Mouse (Mus musculus) adipocyte (in vitro differentiated cells): ENCODE results near the gene Cfap77.

ENCODE experiments used
- DNase-seq: peaks from one replicate; pipeline ENCODE4 v3.0.0-alpha.2; 2016; ENCODE audit warnings: low spot score

Cfap77 gene

DNA sequence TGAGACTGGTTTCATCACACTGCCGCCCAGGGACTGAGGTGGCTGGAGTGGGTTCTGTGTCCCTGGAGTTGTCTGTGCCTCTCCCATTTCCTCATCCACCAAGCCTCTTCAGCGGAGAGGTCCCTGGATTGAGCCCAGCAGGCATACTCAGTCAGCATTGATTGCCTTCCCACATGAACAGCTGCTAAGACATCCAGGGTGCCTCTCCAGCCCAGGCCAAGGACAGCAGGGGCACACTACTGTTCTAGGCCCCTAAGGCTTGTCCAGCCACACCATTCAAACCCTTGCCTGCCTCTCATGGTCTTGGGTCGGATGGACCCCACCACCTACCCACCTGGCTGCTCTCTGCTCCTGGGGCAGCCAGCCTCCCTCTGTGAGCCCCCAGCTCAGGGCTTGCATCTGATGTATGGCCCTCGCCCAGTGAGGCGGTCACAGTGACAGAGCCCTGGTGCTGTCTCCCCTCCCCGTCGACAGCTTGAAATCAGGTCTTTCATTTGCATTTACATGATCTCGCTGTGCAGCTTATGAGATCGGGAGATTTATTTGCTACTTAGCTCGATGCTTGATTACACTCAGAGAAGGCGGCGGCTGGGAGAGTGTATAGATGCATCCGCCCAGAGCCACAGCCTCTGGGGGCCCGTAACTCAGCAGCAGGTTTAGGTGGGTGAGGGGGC is 57.6 kb downstream of the Cfap77 start:
- DNase-seq = no peak

DNA sequence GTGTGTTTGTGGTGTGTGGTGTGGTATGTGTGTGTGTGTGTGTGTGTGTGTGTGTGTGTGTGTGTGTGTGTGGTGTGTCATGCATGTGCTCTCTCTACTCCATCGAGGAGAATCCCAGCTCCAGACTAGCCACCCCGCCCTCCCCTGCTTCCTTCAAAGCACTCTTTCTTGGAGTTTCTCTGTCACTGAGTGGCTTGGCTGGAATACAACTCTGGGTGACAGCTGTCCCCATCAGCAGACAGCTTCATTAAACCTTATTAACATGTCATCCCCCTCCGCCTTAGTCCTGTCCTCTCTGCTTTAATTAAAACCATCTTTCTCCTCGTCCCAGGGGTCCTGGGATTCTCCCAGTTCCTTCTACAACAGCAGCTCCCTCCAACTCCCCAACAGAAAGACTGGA is 59.4 kb downstream of the Cfap77 start:
- DNase-seq = no peak

- DNase-seq = no peak
Measured at GRCm38 (mm10) chr2:28994014-28994413, 60.9 kb downstream of the Cfap77 start.

DNA sequence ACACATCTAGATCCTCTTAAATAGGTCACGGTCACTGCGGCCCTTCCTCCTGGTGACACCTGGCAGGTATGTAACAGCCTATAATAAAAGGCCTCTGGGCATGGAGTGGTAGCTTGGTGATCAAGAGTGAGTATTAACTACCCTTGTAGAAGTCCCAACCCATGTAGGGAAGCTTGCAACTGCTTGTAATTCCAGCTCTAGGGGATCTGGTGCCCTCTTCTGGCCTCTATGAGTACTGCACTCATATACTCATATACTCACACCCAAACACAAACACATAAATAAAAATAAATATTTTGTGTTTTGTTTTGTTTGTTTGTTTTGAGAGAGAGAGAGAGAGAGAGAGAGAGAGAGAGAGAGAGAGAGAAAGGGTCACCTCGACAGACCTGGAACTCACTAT is 66.1 kb downstream of the Cfap77 start:
- no peak for DNase-seq

DNA sequence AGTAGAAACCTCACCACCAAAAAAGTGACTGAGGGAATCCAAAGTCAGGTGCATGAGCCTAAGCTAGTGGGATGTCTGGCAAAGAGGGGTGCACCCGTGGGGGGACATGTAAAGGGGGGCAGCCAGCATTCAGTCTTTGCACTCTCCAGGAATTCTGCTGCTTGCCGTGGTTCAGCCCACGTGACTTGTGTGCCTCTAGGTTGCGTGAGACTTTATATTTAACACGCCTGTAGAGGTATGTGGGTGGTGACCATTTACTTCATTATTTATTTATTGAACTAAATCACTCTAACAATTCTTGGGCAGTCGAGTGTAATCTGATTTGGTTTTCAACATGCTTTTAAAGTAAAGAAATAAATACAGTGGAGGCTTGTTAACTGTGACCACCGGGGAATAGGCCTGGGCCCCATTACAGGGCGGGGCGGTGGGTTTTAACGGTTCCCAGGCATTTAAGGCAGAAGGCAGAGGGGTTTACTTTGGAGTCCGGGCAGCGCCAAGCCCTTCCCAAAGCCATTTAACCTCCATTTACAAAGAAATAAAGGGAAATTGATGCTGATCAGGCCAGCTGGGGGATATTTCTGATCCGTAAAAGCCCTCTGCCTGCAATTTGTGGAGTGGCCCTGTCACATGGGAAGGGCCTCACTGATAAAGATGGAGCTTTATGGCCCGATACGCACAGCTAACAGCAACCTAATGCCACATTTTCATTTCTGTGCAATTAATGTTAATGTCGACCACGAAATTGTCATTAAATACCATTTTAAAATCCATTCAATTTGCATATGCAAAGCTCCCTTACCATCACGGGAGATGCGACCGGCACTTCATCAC is 74.6 kb downstream of the Cfap77 start:
- DNase-seq = no peak

GRCm38 (mm10) chr2:28978461-28978860 is 76.4 kb downstream of the Cfap77 start:
- DNase-seq = no peak

DNA sequence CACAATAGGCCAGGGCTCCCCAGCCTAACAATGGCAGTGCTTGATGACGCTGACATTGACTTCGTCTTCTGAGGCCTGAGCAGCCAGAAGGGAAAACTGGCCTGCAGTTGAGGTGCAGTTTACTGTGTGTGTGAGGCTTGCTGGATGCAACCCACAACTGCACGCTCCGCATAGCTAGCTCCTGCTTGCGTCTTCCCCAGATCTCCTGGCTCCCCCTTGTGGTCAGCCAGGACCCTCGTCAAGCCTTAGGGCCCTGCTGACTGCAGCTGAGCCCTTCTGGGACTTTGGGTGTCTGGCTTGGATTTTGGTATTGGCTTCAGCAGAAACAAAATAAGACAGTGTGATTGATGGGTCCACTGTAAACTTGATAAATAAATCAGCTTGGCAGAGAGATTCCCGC is 78.2 kb downstream of the Cfap77 start:
- DNase-seq = peak; percentile 64

DNA sequence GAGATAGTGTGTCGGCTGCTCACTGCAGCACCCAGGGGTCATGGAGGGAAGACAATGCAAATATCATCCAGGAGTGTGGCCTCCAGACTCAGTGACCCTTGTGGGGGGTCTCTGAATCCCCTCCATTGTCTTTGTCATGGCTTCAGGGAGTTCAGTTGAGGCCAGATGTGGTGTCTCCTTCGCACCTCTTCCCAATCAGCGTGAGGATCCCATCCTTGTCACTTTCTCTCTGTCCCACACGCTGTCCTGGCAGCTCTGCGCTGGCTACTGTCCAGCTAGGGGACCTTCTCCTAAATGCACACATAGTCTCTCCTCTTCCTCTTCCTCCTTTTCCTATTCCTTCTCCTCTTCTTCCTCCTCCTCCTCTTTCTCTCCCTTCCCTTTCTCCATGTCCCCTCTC is 79.3 kb downstream of the Cfap77 start:
- no peak for DNase-seq

- DNase-seq = no peak
Measured at GRCm38 (mm10) chr2:28974520-28974919, 80.3 kb downstream of the Cfap77 start.

GRCm38 (mm10) chr2:28973832-28974450 is 80.9 kb downstream of the Cfap77 start:
- DNase-seq = no peak

- no peak for DNase-seq
Measured at GRCm38 (mm10) chr2:28970424-28970823, 84.4 kb downstream of the Cfap77 start.

DNA sequence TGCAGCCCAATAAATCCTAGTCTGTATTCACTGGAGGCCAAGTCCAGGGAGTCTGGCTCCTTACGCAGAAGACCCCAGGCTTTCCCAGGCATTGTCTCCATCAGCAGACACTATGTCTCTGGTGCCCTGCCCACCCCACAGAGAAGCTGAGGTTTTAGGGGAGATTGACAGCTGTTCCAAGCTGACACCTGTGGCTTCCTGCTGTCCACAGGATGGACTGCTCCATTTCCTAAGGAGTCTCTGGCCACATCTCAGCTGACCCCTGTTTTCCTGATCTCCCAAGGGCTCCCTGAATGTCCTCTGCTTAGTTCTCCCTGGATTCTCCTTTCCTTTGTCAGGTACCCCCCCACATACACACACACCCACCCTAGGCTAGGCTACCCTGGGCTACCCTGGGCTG is 86.6 kb downstream of the Cfap77 start:
- no peak for DNase-seq

- DNase-seq = no peak
Measured at GRCm38 (mm10) chr2:28966151-28966795, 88.6 kb downstream of the Cfap77 start.

GRCm38 (mm10) chr2:28963565-28963964 is 91.3 kb downstream of the Cfap77 start:
- no peak for DNase-seq

- no peak for DNase-seq
Measured at GRCm38 (mm10) chr2:28961636-28962035, 93.2 kb downstream of the Cfap77 start.

DNA sequence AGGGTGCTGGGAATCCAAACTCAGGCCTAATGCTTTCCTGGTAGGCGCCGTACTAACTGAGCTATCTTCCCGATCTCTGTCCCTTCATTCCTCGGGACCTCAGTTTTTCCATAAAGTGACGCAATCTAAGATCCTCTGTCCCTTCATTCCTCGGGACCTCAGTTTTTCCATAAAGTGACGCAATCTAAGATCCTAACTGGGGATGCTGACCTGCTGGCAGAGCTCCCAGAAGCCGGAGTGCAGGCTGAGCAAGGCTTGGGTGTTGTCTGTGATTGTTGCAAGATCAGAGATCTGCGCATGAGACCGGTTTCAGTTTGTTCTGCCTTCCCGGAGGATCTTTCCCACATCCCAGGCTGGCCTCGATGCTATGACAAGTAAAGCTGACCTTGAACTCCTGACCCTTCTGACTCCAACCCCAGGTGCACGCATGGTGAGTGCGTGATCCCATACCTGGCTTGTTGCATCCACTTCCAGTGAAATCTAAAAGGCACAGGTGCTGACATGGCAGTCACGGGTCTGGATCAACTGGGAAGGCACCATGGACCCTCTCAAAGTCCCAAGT is 93.8 kb downstream of the Cfap77 start:
- DNase-seq = peak; percentile 16

DNA sequence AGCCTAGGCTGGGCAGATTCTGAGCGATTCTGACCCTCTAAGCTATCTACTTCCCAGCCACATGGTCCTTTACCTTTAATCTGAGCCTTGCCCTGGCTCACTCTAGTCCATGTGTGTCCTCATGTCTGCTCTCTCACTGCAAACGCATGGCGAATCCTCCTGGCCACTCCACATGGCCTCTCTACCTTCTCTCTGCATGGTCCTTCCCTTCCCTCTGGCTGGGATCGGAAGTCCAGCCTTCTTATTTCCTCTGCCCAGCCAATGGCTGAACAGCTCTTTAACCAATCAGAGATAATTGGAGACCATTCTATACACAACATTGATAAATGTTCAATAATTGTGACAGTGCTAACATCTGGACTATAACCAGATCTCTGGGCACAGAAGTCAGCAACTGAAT is 98.0 kb downstream of the Cfap77 start:
- DNase-seq = peak; percentile 15

- DNase-seq = no peak
Measured at GRCm38 (mm10) chr2:28954595-28954994, 100.3 kb downstream of the Cfap77 start.

- DNase-seq = no peak
Measured at GRCm38 (mm10) chr2:28952981-28953380, 101.9 kb downstream of the Cfap77 start.

GRCm38 (mm10) chr2:28946312-28946711 is 108.6 kb downstream of the Cfap77 start:
- DNase-seq = no peak

DNA sequence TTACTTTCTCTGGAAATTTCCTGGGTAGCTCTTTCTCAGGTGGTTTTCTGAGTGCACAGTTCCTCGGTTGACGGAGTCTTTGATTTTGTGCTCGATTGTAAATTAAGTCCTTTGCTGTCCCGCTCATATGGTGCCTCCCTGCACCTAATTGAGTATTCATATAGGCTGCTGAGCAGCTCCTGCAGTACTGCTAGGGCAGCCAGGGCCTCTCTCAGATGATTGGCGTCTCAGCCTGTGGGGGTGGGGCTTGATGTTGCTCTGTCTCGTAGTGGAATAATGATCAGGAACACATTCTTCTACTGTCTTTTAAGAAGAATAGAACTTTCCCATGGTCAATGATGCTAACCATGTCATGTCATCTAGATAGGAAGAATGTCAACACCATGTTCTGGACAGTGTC is 109.5 kb downstream of the Cfap77 start:
- no peak for DNase-seq
